Mouse (Mus musculus) hindbrain, embryonic 11.5 days (tissue): ENCODE results near the gene Adcyap1r1. TPM values are rescaled to one million over a fixed set of nuclear protein-coding genes. Genes with fewer than 3 reads are reported as not detected.
A peak's percentile ranks its signal among the peaks of the same experiment; 100 is the strongest.

Source experiments
- ATAC-seq: fragments of 200-750 bp; cut with Nextera tagmentation; 2 replicates; pipeline ENCODE4 v1.8.0; 2017; ENCODE audit warnings: mild to moderate bottlenecking, moderate TSS enrichment, moderate library complexity; ENCODE audit not compliant: low FRiP score
- DNase-seq: peaks from one replicate; pipeline ENCODE4 v3.0.0-alpha.2; 2015; ENCODE audit warnings: low spot score
- H3K27ac ChIP-seq: fragments of 300-500 bp; sonication (generic); 2 replicates; pipeline ENCODE4 v1.5.1; 2014; ENCODE audit warnings: mild to moderate bottlenecking, low read depth, low read length
- H3K27me3 ChIP-seq: fragments of 300-500 bp; sonication (generic); 2 replicates; pipeline ENCODE4 v1.6.1; 2014; ENCODE audit warnings: mild to moderate bottlenecking, low read length, moderate library complexity, mixed read lengths; ENCODE audit not compliant: control insufficient read depth, insufficient read depth
- H3K36me3 ChIP-seq: fragments of 300-500 bp; sonication (generic); 2 replicates; pipeline ENCODE4 v1.6.1; 2014; ENCODE audit warnings: mild to moderate bottlenecking, low read length, moderate library complexity, mixed read lengths; ENCODE audit not compliant: control insufficient read depth, insufficient read depth
- H3K4me1 ChIP-seq: fragments of 300-500 bp; sonication (generic); replicated peaks from 2 replicates; pipeline ENCODE4 v1.6.1; 2014; ENCODE audit warnings: low read length, mixed read lengths; ENCODE audit not compliant: control insufficient read depth, insufficient read depth
- H3K4me2 ChIP-seq: fragments of 300-500 bp; sonication (generic); replicated peaks from 2 replicates; pipeline ENCODE4 v1.6.1; 2014; ENCODE audit warnings: mild to moderate bottlenecking, low read depth, low read length
- H3K4me3 ChIP-seq: fragments of 300-500 bp; sonication (generic); 2 replicates; pipeline ENCODE4 v1.5.1; 2014; ENCODE audit warnings: low read depth, low read length
- H3K9ac ChIP-seq: fragments of 300-500 bp; sonication (generic); 2 replicates; pipeline ENCODE4 v1.6.1; 2014; ENCODE audit warnings: low read depth, low read length
- H3K9me3 ChIP-seq: fragments of 300-500 bp; sonication (generic); 2 replicates; pipeline ENCODE4 v1.6.1; 2016; ENCODE audit warnings: low read length; ENCODE audit not compliant: control insufficient read depth
- WGBS: fragments of 180-500 bp; shearing (Covaris S2); extraction: QIAGEN DNeasy Blood & Tissue Kit; methylation state at CpG from one replicate; pipeline ENCODE4 v1.1.7; 2014; 5-methylcytosine and 5-hydroxymethylcytosine counted together
- polyA plus RNA-seq: library from polyadenylated mRNA; unstranded; fragments of >200 nt; fragmentation: Nextera tagmentation; extraction: Ambion mirVana; gene quantifications from 2 replicates; pipeline ENCODE4 v1.2.1, GENCODE M21; 2014

Gene Adcyap1r1
- polyA plus RNA-seq, 1 experiment from 2014 or later, result 21.1 TPM

GRCm38 (mm10) chr6:55519605-55520201, 67.9 kb downstream of the Adcyap1r1 start:
- H3K9me3 ChIP-seq, result no peaks in the 10 kb centered on the region
- no peak overlapping the region for H3K27ac ChIP-seq
- peak; percentile 93 for DNase-seq
- no peak overlapping the region for H3K4me3 ChIP-seq
- no peak overlapping the region for H3K9ac ChIP-seq
- WGBS, result 20% methylated on average over 11 of the region's 11 CpGs
- peak; percentile 95 for ATAC-seq
- no peaks in the 10 kb centered on the region for H3K36me3 ChIP-seq
- H3K4me1 ChIP-seq, result no peaks in the 10 kb centered on the region
- H3K27me3 ChIP-seq, result no peaks in the 10 kb centered on the region
- no peak overlapping the region for H3K4me2 ChIP-seq

GRCm38 (mm10) chr6:55520237-55521095, 68.7 kb downstream of the Adcyap1r1 start:
- Histone ChIP-seq H3K27ac (no peak overlapping the region), H3K27me3 (no peaks in the 10 kb centered on the region), H3K4me2 (no peak overlapping the region), H3K9ac (no peak overlapping the region), H3K9me3 (no peaks in the 10 kb centered on the region), H3K36me3 (no peaks in the 10 kb centered on the region), H3K4me3 (no peak overlapping the region), H3K4me1 (no peaks in the 10 kb centered on the region)
- WGBS, result 38% methylated on average over 10 of the region's 11 CpGs
- ATAC-seq, result peak; percentile 80
- DNase-seq, result peak; percentile 81

- ATAC-seq (no peak), DNase-seq (no peak)
- Histone ChIP-seq H3K36me3 (no peaks in the 10 kb centered on the region), H3K4me2 (no peak overlapping the region), H3K9ac (no peak overlapping the region), H3K27me3 (no peaks in the 10 kb centered on the region), H3K4me3 (no peak overlapping the region), H3K27ac (no peak overlapping the region), H3K9me3 (no peaks in the 10 kb centered on the region), H3K4me1 (no peaks in the 10 kb centered on the region)
- 87% methylated on average over 2 of the region's 2 CpGs for WGBS
These were observed 84.7 kb downstream of the Adcyap1r1 start for GRCm38 (mm10) chr6:55536469-55536868.

GRCm38 (mm10) chr6:55539196-55539595, 87.4 kb downstream of the Adcyap1r1 start:
- Histone ChIP-seq H3K4me1 (no peaks in the 10 kb centered on the region), H3K4me2 (no peak overlapping the region), H3K4me3 (no peak overlapping the region), H3K27ac (no peak overlapping the region), H3K27me3 (no peaks in the 10 kb centered on the region), H3K9me3 (no peaks in the 10 kb centered on the region), H3K36me3 (no peaks in the 10 kb centered on the region), H3K9ac (no peak overlapping the region)
- 44% methylated on average over 10 of the region's 10 CpGs for WGBS
- DNase-seq (peak; percentile 22), ATAC-seq (peak; percentile 43; the same call in 1 of the 2 replicates)

GRCm38 (mm10) chr6:55542359-55542758, 90.6 kb downstream of the Adcyap1r1 start:
- H3K36me3 ChIP-seq, result no peaks in the 10 kb centered on the region
- WGBS, result 57% methylated on average over 3 of the region's 3 CpGs
- H3K27me3 ChIP-seq, result no peaks in the 10 kb centered on the region
- no peak for ATAC-seq
- no peak overlapping the region for H3K4me2 ChIP-seq
- H3K4me1 ChIP-seq, result no peaks in the 10 kb centered on the region
- H3K9ac ChIP-seq, result no peak overlapping the region
- H3K9me3 ChIP-seq, result no peaks in the 10 kb centered on the region
- no peak overlapping the region for H3K27ac ChIP-seq
- DNase-seq, result peak; percentile 8
- H3K4me3 ChIP-seq, result no peak overlapping the region

- no peak overlapping the region for H3K4me3 ChIP-seq
- no peak overlapping the region for H3K27ac ChIP-seq
- no peak overlapping the region for H3K9ac ChIP-seq
- H3K9me3 ChIP-seq, result no peaks in the 10 kb centered on the region
- DNase-seq (no peak), ATAC-seq (no peak)
- WGBS, result 90% methylated on average over 4 of the region's 4 CpGs
- H3K4me1 ChIP-seq, result no peaks in the 10 kb centered on the region
- H3K4me2 ChIP-seq, result no peak overlapping the region
- no peaks in the 10 kb centered on the region for H3K36me3 ChIP-seq
- no peaks in the 10 kb centered on the region for H3K27me3 ChIP-seq
These were observed 91.6 kb downstream of the Adcyap1r1 start for GRCm38 (mm10) chr6:55543345-55543744.

- no peaks in the 10 kb centered on the region; the same call in 1 of the 2 replicates for H3K9me3 ChIP-seq
- no peak overlapping the region for H3K9ac ChIP-seq
- DNase-seq, result no peak
- no peak overlapping the region for H3K4me3 ChIP-seq
- H3K27ac ChIP-seq, result no peak overlapping the region
- no peaks in the 10 kb centered on the region for H3K4me1 ChIP-seq
- no peaks in the 10 kb centered on the region for H3K36me3 ChIP-seq
- ATAC-seq, result no peak
- no peak overlapping the region for H3K4me2 ChIP-seq
- 94% methylated on average over 6 of the region's 6 CpGs for WGBS
- H3K27me3 ChIP-seq, result no peaks in the 10 kb centered on the region
These were observed 97.4 kb downstream of the Adcyap1r1 start for GRCm38 (mm10) chr6:55549211-55549610.

- Histone ChIP-seq H3K9me3 (no peaks in the 10 kb centered on the region; the same call in 1 of the 2 replicates), H3K27ac (no peak overlapping the region), H3K4me1 (no peaks in the 10 kb centered on the region), H3K27me3 (no peaks in the 10 kb centered on the region), H3K9ac (no peak overlapping the region), H3K36me3 (no peaks in the 10 kb centered on the region), H3K4me3 (no peak overlapping the region), H3K4me2 (no peak overlapping the region)
- peak; percentile 54 for DNase-seq
- 38% methylated on average over 13 of the region's 13 CpGs for WGBS
- ATAC-seq, result peak; percentile 51; the same call in 1 of the 2 replicates
These were observed 99.1 kb downstream of the Adcyap1r1 start for GRCm38 (mm10) chr6:55550926-55551325.
